Comparison of ENCODE assay signal across 9 mouse cellular contexts in the genomic region with DNA sequence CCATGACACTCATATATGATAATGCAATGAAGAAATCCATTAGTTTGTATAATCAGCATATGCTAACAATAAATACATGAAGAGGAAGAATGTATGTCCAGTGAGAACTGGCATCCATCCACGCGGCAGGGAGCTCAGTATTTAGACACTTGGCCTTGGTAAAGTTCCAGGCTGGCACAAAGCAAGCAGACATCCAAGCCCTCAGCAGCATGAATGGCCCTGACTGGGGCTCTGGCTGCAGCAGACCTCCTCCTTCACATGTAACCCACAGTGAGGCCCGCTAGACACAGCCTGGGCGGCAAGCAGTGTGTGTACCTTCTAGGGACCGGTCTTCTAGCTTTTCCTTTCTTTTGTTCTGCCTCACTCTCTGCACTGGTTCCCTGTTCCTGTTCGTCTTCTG. TPM values are rescaled to one million over a fixed set of nuclear protein-coding genes. Genes with fewer than 3 reads are reported as not detected.
DNase-seq lines count a peak whose midpoint lies in the region; ATAC-seq and TF ChIP-seq lines count a peak whose summit lies in the region.
"Had no signal": no experiment of that assay in that cellular context is flagged by ENCODE, and none has a peak within 500 bp of the region (broad histone marks: within the 10 kb centered on the region; RNA-seq: fewer than 3 reads in every experiment).

No protein-coding gene starts in this region.

- H3K27ac ChIP-seq in intestine, embryonic 15.5 days: no peak overlapping the region
- H3K27ac ChIP-seq in intestine, postnatal 0 days (ENCODE audit: low read depth, low read length): no peak overlapping the region
- peak overlapping the region; percentile 78 for H3K27ac ChIP-seq in forebrain, embryonic 16.5 days (ENCODE audit: low read length)

- TF ChIP-seq CTCF in intestine, postnatal 0 days (IDR thresholded peaks at IDR 0.05; ENCODE audit: low read depth): no peak

- H3K4me2 ChIP-seq in intestine, embryonic 15.5 days (replicated peaks): no peak overlapping the region
- H3K4me2 ChIP-seq in intestine, postnatal 0 days (replicated peaks; ENCODE audit: low read depth): no peak overlapping the region
- no peak overlapping the region for H3K4me2 ChIP-seq in forebrain, embryonic 16.5 days (ENCODE audit: low read length)

- no peaks in the 10 kb centered on the region for H3K9me3 ChIP-seq in intestine, embryonic 15.5 days
- no peaks in the 10 kb centered on the region for H3K9me3 ChIP-seq in intestine, postnatal 0 days (ENCODE audit: control insufficient read depth)
- no peaks in the 10 kb centered on the region for H3K9me3 ChIP-seq in forebrain, embryonic 16.5 days (ENCODE audit: control insufficient read depth, low read length)

- H3K4me3 ChIP-seq in intestine, embryonic 15.5 days (replicated peaks): no peak overlapping the region
- H3K4me3 ChIP-seq in intestine, postnatal 0 days (ENCODE audit: low read depth, low read length): no peak overlapping the region
- H3K4me3 ChIP-seq in forebrain, embryonic 16.5 days (replicated peaks; ENCODE audit: low read length): no peak overlapping the region

- 88% methylated on average over 6 of the region's 6 CpGs for whole genome bisulfite sequencing in intestine, embryonic 15.5 days
- 90% methylated on average over 6 of the region's 6 CpGs for WGBS in intestine, postnatal 0 days
- WGBS in forebrain, embryonic 16.5 days: 47% methylated on average over 6 of the region's 6 CpGs

- H3K36me3 ChIP-seq in intestine, embryonic 15.5 days: peaks cover 46% of the 10 kb centered on the region
- H3K36me3 ChIP-seq in intestine, postnatal 0 days (ENCODE audit: control insufficient read depth, insufficient read depth): peaks cover 82% of the 10 kb centered on the region
- peaks cover 37% of the 10 kb centered on the region for H3K36me3 ChIP-seq in forebrain, embryonic 16.5 days (ENCODE audit: control insufficient read depth, insufficient read depth)

- 0 out of 2 replicates have a peak, but pooled peaks have one; percentile 25 for ATAC-seq in intestine, embryonic 15.5 days
- no peak for ATAC-seq in intestine, postnatal 0 days
- peak; percentile 86 for ATAC-seq in forebrain, embryonic 16.5 days
- ATAC-seq in megakaryocyte, adult 5-6 weeks (ENCODE audit: poor library complexity, severe bottlenecking): no peak

- peak; percentile 86 for DNase-seq in adrenal gland, adult 2 months
- DNase-seq in adrenal gland, postnatal 36 days: peak; percentile 83 to 84
- no peak for DNase-seq in left cerebral cortex, adult 18-20 months (ENCODE audit: low spot score in 2 of 2)
- no peak for DNase-seq in urinary bladder, postnatal 4 days (ENCODE audit: low spot score in 2 of 2)
- DNase-seq: kidney, adult 8-10 months had no signal

- H3K9ac ChIP-seq in intestine, embryonic 15.5 days: no peak overlapping the region
- H3K9ac ChIP-seq in intestine, postnatal 0 days (ENCODE audit: low read depth, low read length): no peak overlapping the region
- no peak overlapping the region for H3K9ac ChIP-seq in forebrain, embryonic 16.5 days (replicated peaks; ENCODE audit: low read depth, low read length)

- no peaks in the 10 kb centered on the region for H3K4me1 ChIP-seq in intestine, embryonic 15.5 days (replicated peaks)
- no peaks in the 10 kb centered on the region for H3K4me1 ChIP-seq in intestine, postnatal 0 days (replicated peaks; ENCODE audit: control insufficient read depth, insufficient read depth, low read length)
- no peaks in the 10 kb centered on the region for H3K4me1 ChIP-seq in forebrain, embryonic 16.5 days (replicated peaks; ENCODE audit: control insufficient read depth, insufficient read depth, low read length)

- H3K27me3 ChIP-seq in intestine, embryonic 15.5 days (replicated peaks): no peaks in the 10 kb centered on the region
- H3K27me3 ChIP-seq in intestine, postnatal 0 days (replicated peaks; ENCODE audit: control insufficient read depth, insufficient read depth, low read length): no peaks in the 10 kb centered on the region
- H3K27me3 ChIP-seq in forebrain, embryonic 16.5 days (replicated peaks; ENCODE audit: control insufficient read depth, insufficient read depth, low read length): no peaks in the 10 kb centered on the region

RNA-seq across cellular contexts. Expression of gene Chd2, which starts 34.1 kb away (rescaled TPM):
- polyA plus RNA-seq in intestine, embryonic 15.5 days (2015; fragmentation: Nextera tagmentation; extraction: Ambion mirVana): 39.3 and 46.0 TPM in 2 replicates
- 19.3 and 25.4 TPM in 2 replicates for polyA plus RNA-seq in intestine, postnatal 0 days (2015; fragmentation: Nextera tagmentation; extraction: Ambion mirVana)
- 10 to 100 TPM; 28.3 to 45.9 TPM for total RNA-seq in adrenal gland, adult 2 months (2021)
- polyA plus RNA-seq in adrenal gland, adult 2 months (2012; rRNA removed): 11.1 and 12.9 TPM in 2 replicates
- total RNA-seq in adrenal gland, postnatal 36 days (2021): 10 to 100 TPM; 40.9 to 41.6 TPM
- polyA plus RNA-seq in forebrain, embryonic 16.5 days (2015; fragmentation: Nextera tagmentation; extraction: Ambion mirVana): 56.8 and 60.2 TPM in 2 replicates
- 10 to 100 TPM; 50.2 to 57.2 TPM for total RNA-seq in left cerebral cortex, adult 18-20 months (2021)
- total RNA-seq in megakaryocyte, adult 5-6 weeks (2015): 51.4 and 54.4 TPM in 2 replicates
- 88.6 and 119 TPM in 2 replicates for total RNA-seq in megakaryocyte, adult 5-6 weeks (2017)

Comparison
In these comparisons a context has a peak if more than half of its experiments do, and no peak if none do; other contexts are left out.
1. ATAC-seq: peak in intestine, embryonic 15.5 days (single experiment) and forebrain, embryonic 16.5 days (single experiment); none in intestine, postnatal 0 days (single experiment) and megakaryocyte, adult 5-6 weeks (single experiment).
2. DNase-seq: peak in adrenal gland, adult 2 months (single experiment) and adrenal gland, postnatal 36 days (2 of 2); none in left cerebral cortex, adult 18-20 months (0 of 2) and urinary bladder, postnatal 4 days (0 of 2).